In genomic region chr2:49672501-49672874, GRCm38 (mm10) we compare ENCODE assay signal across 13 mouse cellular contexts. TPM values are rescaled to one million over a fixed set of nuclear protein-coding genes. Genes with fewer than 3 reads are reported as not detected.
DNase-seq lines count a peak whose midpoint lies in the region; ATAC-seq and TF ChIP-seq lines count a peak whose summit lies in the region.
"Had no signal": no experiment of that assay in that cellular context is flagged by ENCODE, and none has a peak within 500 bp of the region (broad histone marks: within the 10 kb centered on the region; RNA-seq: fewer than 3 reads in every experiment).

No protein-coding gene starts in this region.

- peak; percentile 85 for DNase-seq in left cerebral cortex, postnatal 4 days
- DNase-seq in left cerebral cortex, adult 18-20 months (ENCODE audit: low spot score in 2 of 2), result no peak
- DNase-seq in forebrain, embryonic 10.5 days (ENCODE audit: extremely low spot score, low spot score), result no peak
- DNase-seq in thymus, adult 2 months, result no peak
- DNase-seq in kidney, postnatal 14 days, result no peak
- DNase-seq: heart, adult 2 months; heart, postnatal 36 days; lung, adult 2 months; thymus, postnatal 14 days had no signal

- no peak overlapping the region for H3K4me3 ChIP-seq in forebrain, embryonic 10.5 days
- H3K4me3 ChIP-seq in hindbrain, embryonic 15.5 days, result no peak overlapping the region
- no peak overlapping the region for H3K4me3 ChIP-seq in neural tube, embryonic 14.5 days (ENCODE audit: low read depth, low read length)
- no peak overlapping the region for H3K4me3 ChIP-seq in thymus, adult 2 months (ENCODE audit: control insufficient read depth, insufficient read depth, low read length)
- H3K4me3 ChIP-seq: heart, adult 2 months; limb, embryonic 12.5 days had no signal

- no peak for TF ChIP-seq POLR2A in thymus, adult 2 months (IDR thresholded peaks at IDR 0.05; ENCODE audit: control insufficient read depth, extremely low read depth, insufficient read depth, low read length, poor library complexity)

- H3K9ac ChIP-seq in hindbrain, embryonic 15.5 days, result no peak overlapping the region
- no peak overlapping the region for H3K9ac ChIP-seq in neural tube, embryonic 14.5 days (replicated peaks; ENCODE audit: low read depth, low read length)
- H3K9ac ChIP-seq: limb, embryonic 12.5 days had no signal

- peak overlapping the region; percentile 40 for H3K27ac ChIP-seq in forebrain, embryonic 10.5 days
- H3K27ac ChIP-seq in hindbrain, embryonic 15.5 days (replicated peaks), result peak overlapping the region; percentile 60
- peak overlapping the region; percentile 80 for H3K27ac ChIP-seq in neural tube, embryonic 14.5 days (ENCODE audit: low read depth, low read length)
- no peak overlapping the region for H3K27ac ChIP-seq in thymus, adult 2 months (ENCODE audit: control insufficient read depth, insufficient read depth, low read length)
- H3K27ac ChIP-seq: heart, adult 2 months; limb, embryonic 12.5 days had no signal

- H3K36me3 ChIP-seq in forebrain, embryonic 10.5 days (replicated peaks), result peaks cover 33% of the 10 kb centered on the region
- no peaks in the 10 kb centered on the region for H3K36me3 ChIP-seq in hindbrain, embryonic 15.5 days
- no peaks in the 10 kb centered on the region for H3K36me3 ChIP-seq in neural tube, embryonic 14.5 days (ENCODE audit: control insufficient read depth, insufficient read depth, low read length)
- H3K36me3 ChIP-seq in thymus, adult 2 months (ENCODE audit: control insufficient read depth, insufficient read depth, low read length), result no peaks in the 10 kb centered on the region
- H3K36me3 ChIP-seq: limb, embryonic 12.5 days had no signal

- no peaks in the 10 kb centered on the region for H3K27me3 ChIP-seq in forebrain, embryonic 10.5 days (ENCODE audit: poor library complexity, severe bottlenecking)
- no peaks in the 10 kb centered on the region for H3K27me3 ChIP-seq in hindbrain, embryonic 15.5 days
- no peaks in the 10 kb centered on the region for H3K27me3 ChIP-seq in neural tube, embryonic 14.5 days (ENCODE audit: control insufficient read depth, insufficient read depth, low read length)
- H3K27me3 ChIP-seq in thymus, adult 2 months (ENCODE audit: control insufficient read depth, insufficient read depth, low read length), result no peaks in the 10 kb centered on the region
- H3K27me3 ChIP-seq: limb, embryonic 12.5 days had no signal

- H3K4me2 ChIP-seq in hindbrain, embryonic 15.5 days, result no peak overlapping the region
- H3K4me2 ChIP-seq in neural tube, embryonic 14.5 days (ENCODE audit: low read depth, low read length), result no peak overlapping the region
- H3K4me2 ChIP-seq: limb, embryonic 12.5 days had no signal

- peak; percentile 52 for ATAC-seq in hindbrain, embryonic 15.5 days (ENCODE audit: low FRiP score, low read depth)
- ATAC-seq in neural tube, embryonic 14.5 days (ENCODE audit: low read depth), result peak; percentile 33; the same call in 1 of the 2 replicates
- no peak for ATAC-seq in granulocyte monocyte progenitor cell, adult 5-6 weeks (replicated peaks; ENCODE audit: poor library complexity, severe bottlenecking)

- intact Hi-C loops in left cerebral cortex, postnatal 4 days (cut with DNase I), result no loop called here

- no peak for TF ChIP-seq CTCF in thymus, adult 2 months (IDR thresholded peaks at IDR 0.05; ENCODE audit: borderline replicate concordance, control insufficient read depth, extremely low read depth, insufficient read depth, low read length, poor library complexity)

- 84% methylated on average over 7 of the region's 7 CpGs for WGBS in forebrain, embryonic 10.5 days
- WGBS in hindbrain, embryonic 15.5 days, result 26% methylated on average over 7 of the region's 7 CpGs
- WGBS in neural tube, embryonic 14.5 days, result 35% methylated on average over 7 of the region's 7 CpGs
- WGBS in thymus, adult 2 months, result 92% methylated on average over 7 of the region's 7 CpGs

- peaks cover 28% of the 10 kb centered on the region for H3K4me1 ChIP-seq in forebrain, embryonic 10.5 days
- peaks cover 57% of the 10 kb centered on the region for H3K4me1 ChIP-seq in hindbrain, embryonic 15.5 days (replicated peaks)
- peaks cover 31% of the 10 kb centered on the region for H3K4me1 ChIP-seq in neural tube, embryonic 14.5 days (ENCODE audit: control insufficient read depth, insufficient read depth, low read length)
- H3K4me1 ChIP-seq in thymus, adult 2 months (replicated peaks; ENCODE audit: control insufficient read depth, insufficient read depth, low read length), result no peaks in the 10 kb centered on the region

- H3K9me3 ChIP-seq in forebrain, embryonic 10.5 days, result peaks cover 6% of the 10 kb centered on the region; the same call in 1 of the 2 replicates
- H3K9me3 ChIP-seq in hindbrain, embryonic 15.5 days, result no peaks in the 10 kb centered on the region
- no peaks in the 10 kb centered on the region for H3K9me3 ChIP-seq in neural tube, embryonic 14.5 days (ENCODE audit: control insufficient read depth, low read length)
- H3K9me3 ChIP-seq: limb, embryonic 12.5 days had no signal

RNA-seq across cellular contexts. Expression of gene Kif5c, which starts 53.4 kb away (rescaled TPM):
- total RNA-seq in left cerebral cortex, postnatal 4 days (2021), result 100 to 1,000 TPM; 441 to 484 TPM
- 100 to 1,000 TPM; 536 to 540 TPM for total RNA-seq in left cerebral cortex, adult 18-20 months (2021)
- polyA plus RNA-seq in forebrain, embryonic 10.5 days (2016; fragmentation: Nextera tagmentation; extraction: Ambion mirVana), result 30.9 and 35.8 TPM in 2 replicates
- 179 and 188 TPM in 2 replicates for polyA plus RNA-seq in hindbrain, embryonic 15.5 days (2015; fragmentation: Nextera tagmentation; extraction: Ambion mirVana)
- polyA plus RNA-seq in neural tube, embryonic 14.5 days (2014; fragmentation: Nextera tagmentation; extraction: Ambion mirVana), result 218 and 254 TPM in 2 replicates
- total RNA-seq in granulocyte monocyte progenitor cell, adult 5-6 weeks (2014; fragmentation: Nextera tagmentation), result not detected in 2 replicates
- total RNA-seq in granulocyte monocyte progenitor cell, adult 5-6 weeks (2017), result not detected in 2 replicates
- 0.40 and 1.4 TPM in 2 replicates for polyA plus RNA-seq in thymus, adult 2 months (2012; rRNA removed)

Comparison
In these comparisons a context has a peak if more than half of its experiments do, and no peak if none do; other contexts are left out.
1. RNA of gene Kif5c, which starts 53.4 kb away (polyA plus RNA-seq): 218 to 254 TPM in neural tube, embryonic 14.5 days, 179 to 188 TPM in hindbrain, embryonic 15.5 days and 30.9 to 35.8 TPM in forebrain, embryonic 10.5 days; 0.40 to 1.4 TPM in thymus, adult 2 months; every median in the first group is over 10 times any median in the second.